Mouse (Mus musculus) neural tube, embryonic 11.5 days (tissue): ENCODE data around the gene Dohh. TPM values are rescaled to one million over a fixed set of nuclear protein-coding genes. Genes with fewer than 3 reads are reported as not detected.

Source experiments
- ATAC-seq: fragments of 200-750 bp; cut with Nextera tagmentation; 2 replicates; pipeline ENCODE4 v1.8.0; 2017; ENCODE audit warnings: moderate number of reproducible peaks, mild to moderate bottlenecking, moderate TSS enrichment, moderate library complexity; ENCODE audit not compliant: insufficient read depth, low FRiP score, low TSS enrichment
- DNase-seq: peaks from one replicate; pipeline ENCODE4 v3.0.0-alpha.2; 2015; ENCODE audit warnings: low spot score
- H3K27ac ChIP-seq: fragments of 300-500 bp; sonication (generic); 2 replicates; pipeline ENCODE4 v1.5.1; 2014; ENCODE audit warnings: low read depth, mild to moderate bottlenecking, low read length
- H3K27me3 ChIP-seq: fragments of 300-500 bp; sonication (generic); 2 replicates; pipeline ENCODE4 v1.6.1; 2014; ENCODE audit warnings: mild to moderate bottlenecking, low read length, mixed read lengths; ENCODE audit not compliant: control insufficient read depth, insufficient read depth
- H3K36me3 ChIP-seq: fragments of 300-500 bp; sonication (generic); 2 replicates; pipeline ENCODE4 v1.6.1; 2014; ENCODE audit warnings: mild to moderate bottlenecking, low read length, moderate library complexity, mixed read lengths; ENCODE audit not compliant: control insufficient read depth, insufficient read depth
- H3K4me1 ChIP-seq: fragments of 300-500 bp; sonication (generic); 2 replicates; pipeline ENCODE4 v1.6.1; 2014; ENCODE audit warnings: low read length, mixed read lengths; ENCODE audit not compliant: control insufficient read depth, insufficient read depth
- H3K4me2 ChIP-seq: fragments of 300-500 bp; sonication (generic); 2 replicates; pipeline ENCODE4 v1.6.1; 2014; ENCODE audit warnings: low read depth, mild to moderate bottlenecking, moderate library complexity
- H3K4me3 ChIP-seq: fragments of 300-500 bp; sonication (generic); 2 replicates; pipeline ENCODE4 v1.5.1; 2014; ENCODE audit warnings: low read depth, low read length
- H3K9ac ChIP-seq: fragments of 300-500 bp; sonication (generic); 2 replicates; pipeline ENCODE4 v1.6.1; 2014; ENCODE audit warnings: mild to moderate bottlenecking, low read length
- H3K9me3 ChIP-seq: fragments of 300-500 bp; sonication (generic); 2 replicates; pipeline ENCODE4 v1.6.1; 2016; ENCODE audit warnings: low read length; ENCODE audit not compliant: control insufficient read depth
- WGBS: fragments of 180-500 bp; shearing (Covaris S2); extraction: QIAGEN DNeasy Blood & Tissue Kit; methylation state at CpG from one replicate; pipeline ENCODE4 v1.1.7; 2014; 5-methylcytosine and 5-hydroxymethylcytosine counted together
- microRNA-seq: library from miRNA; unstranded; fragments of <30 nt; microRNA quantifications from one replicate; pipeline ENCODE4, GENCODE M21; 2016
- polyA plus RNA-seq: library from polyadenylated mRNA; unstranded; fragments of >200 nt; fragmentation: Nextera tagmentation; extraction: Ambion mirVana; gene quantifications from 2 replicates; pipeline ENCODE4 v1.2.1, GENCODE M21; 2014

Gene Dohh
- polyA plus RNA-seq, 1 experiment from 2014 or later, result 76.1 TPM

DNA sequence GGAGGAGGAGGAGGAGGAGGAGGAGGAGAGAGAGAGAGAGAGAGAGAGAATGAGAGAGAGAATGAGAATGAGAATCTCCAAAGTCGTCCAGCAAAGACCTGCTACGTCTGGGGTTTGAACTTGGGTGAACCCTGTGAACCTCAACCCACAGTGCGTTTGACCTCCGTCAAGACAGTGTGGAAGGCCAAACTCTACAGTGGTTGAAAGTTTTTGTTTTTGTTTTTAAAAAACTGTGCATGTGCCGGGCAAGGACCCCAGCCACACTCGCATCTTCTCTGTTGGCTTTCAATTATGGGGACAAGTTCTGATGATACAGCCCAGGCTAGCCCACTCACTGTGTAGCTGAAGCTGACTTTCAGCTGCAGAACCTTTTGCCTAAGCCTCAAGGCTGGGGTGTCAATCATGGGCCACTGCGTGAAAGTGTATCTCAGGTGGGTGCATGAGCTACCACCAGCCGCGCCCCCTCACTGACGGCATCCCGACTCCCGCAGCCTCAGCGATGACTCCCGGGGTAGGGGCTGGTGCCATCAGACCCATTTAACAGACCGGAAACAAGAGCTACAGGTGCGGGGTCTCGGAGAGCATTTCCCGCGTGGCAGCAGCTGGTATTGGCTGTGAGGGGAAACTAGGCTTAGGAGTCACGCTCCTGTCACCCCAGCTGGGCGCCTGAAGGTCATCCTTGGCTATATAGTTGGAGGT is 48.1 kb downstream of the Dohh start:
- Histone ChIP-seq H3K9ac (no peak overlapping the region), H3K9me3 (no peaks in the 10 kb centered on the region), H3K4me2 (no peak overlapping the region), H3K36me3 (no peaks in the 10 kb centered on the region), H3K27me3 (peaks cover 28% of the 10 kb centered on the region), H3K4me3 (peak overlapping the region; percentile 1; the same call in 1 of the 2 replicates), H3K27ac (0 out of 2 replicates have a peak overlapping the region, but pooled peaks have one; percentile 6), H3K4me1 (peaks cover 6% of the 10 kb centered on the region; the same call in 1 of the 2 replicates)
- no peak for DNase-seq
- 0 out of 2 replicates have a peak, but pooled peaks have one; percentile 2 for ATAC-seq
- 64% methylated on average over 21 of the region's 21 CpGs for WGBS

- peak overlapping the region; percentile 25 for H3K4me2 ChIP-seq
- peak; percentile 89 for DNase-seq
- peaks cover 22% of the 10 kb centered on the region for H3K27me3 ChIP-seq
- peak; percentile 89 for ATAC-seq
- WGBS, result 5% methylated on average over 17 of the region's 17 CpGs
- no peaks in the 10 kb centered on the region for H3K36me3 ChIP-seq
- H3K9me3 ChIP-seq, result no peaks in the 10 kb centered on the region
- H3K4me3 ChIP-seq, result no peak overlapping the region; the same call in none of the 2 replicates
- 0 out of 2 replicates have a peak overlapping the region, but pooled peaks have one; percentile 6 for H3K27ac ChIP-seq
- H3K9ac ChIP-seq, result no peak overlapping the region
- peaks cover 6% of the 10 kb centered on the region; the same call in 1 of the 2 replicates for H3K4me1 ChIP-seq
Observed at GRCm38 (mm10) chr10:81432868-81433262, 48.6 kb downstream of the Dohh start.

DNA sequence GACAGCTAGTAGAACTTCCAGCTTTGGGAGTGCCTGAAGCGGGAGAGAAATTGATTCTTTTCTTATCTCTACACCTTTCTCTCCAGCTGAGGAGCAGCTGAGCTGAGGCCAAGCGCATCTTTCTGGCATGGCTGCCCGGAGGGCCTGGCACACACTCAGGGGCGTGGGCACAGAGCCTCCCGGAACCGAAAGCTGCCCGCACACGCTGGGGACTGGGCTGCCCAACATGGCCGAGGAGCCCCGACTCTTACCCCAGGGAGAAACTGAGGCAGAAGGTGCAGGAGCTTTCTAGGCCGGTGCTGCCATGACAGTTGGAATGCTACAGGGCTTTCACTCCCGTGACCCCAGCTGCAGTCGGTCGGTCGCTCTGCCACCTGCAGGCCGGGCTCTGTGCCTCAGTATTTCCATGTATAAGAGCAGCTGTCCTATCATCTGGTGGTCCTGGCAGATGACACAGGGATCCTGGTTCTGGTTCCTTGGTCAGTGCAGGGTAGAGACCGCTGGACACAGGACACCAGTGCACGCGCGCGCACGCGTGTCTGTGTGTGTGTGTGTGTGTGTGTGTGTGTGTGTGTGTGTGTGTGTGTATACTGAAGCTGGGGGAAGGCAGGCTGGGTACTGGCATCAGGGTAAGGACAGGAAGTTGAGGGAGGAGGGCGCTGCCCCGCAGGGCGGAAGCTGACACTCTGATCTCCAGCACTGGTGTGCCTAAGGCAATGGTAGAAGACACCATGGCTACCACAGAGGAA is 49.5 kb downstream of the Dohh start:
- Histone ChIP-seq H3K27me3 (peaks cover 14% of the 10 kb centered on the region), H3K9ac (no peak overlapping the region; the same call in 1 of the 2 replicates), H3K27ac (no peak overlapping the region), H3K4me3 (no peak overlapping the region; the same call in 1 of the 2 replicates), H3K9me3 (no peaks in the 10 kb centered on the region), H3K36me3 (no peaks in the 10 kb centered on the region), H3K4me1 (peaks cover 6% of the 10 kb centered on the region; the same call in 1 of the 2 replicates), H3K4me2 (peak overlapping the region; percentile 25; the same call in 1 of the 2 replicates)
- ATAC-seq, result no peak
- DNase-seq, result peak; percentile 10
- WGBS, result 77% methylated on average over 26 of the region's 26 CpGs

DNA sequence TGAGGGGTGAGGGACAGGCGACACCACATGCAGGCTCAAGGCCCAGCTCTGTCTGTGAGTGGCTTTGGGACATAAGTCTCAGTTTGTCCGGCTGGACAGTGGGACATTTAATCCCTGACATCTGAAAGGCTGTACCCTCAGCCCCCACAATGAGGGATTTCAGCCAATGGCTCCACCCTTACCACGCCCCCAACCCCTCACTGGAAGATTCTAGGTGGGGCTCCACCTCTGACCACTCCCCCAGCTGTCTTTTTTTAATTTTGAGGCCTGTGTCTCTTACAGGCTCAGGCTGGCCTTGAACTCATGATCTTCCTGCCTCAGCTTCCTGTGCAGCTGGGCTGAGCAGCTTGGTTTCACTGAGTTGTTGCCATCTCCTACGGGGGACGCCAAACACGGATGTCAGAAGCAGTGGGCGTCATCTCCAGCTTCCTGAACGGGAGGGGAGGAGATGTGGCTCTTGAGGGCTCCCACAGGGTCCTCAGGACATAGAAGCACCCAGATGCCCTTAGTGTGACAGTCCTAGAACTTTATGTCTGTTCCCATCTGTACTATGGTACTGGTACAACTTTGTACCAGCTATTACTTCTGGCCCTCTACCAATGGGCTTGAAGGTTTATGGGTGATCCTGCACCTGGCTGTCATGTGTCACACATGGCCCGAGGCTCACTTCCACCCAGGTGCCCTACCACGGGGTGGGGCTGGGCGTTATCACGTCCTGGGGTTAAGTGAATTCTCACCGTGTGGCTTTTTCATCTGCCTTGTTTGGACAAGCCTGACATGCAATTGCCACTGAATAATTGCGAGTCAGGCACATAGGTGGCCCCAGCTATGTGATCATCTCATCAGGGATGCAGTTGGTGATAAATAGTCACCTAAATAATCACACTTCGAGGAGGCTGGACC is 50.4 kb downstream of the Dohh start:
- DNase-seq (peak; percentile 12), ATAC-seq (no peak)
- Histone ChIP-seq H3K4me1 (peaks cover 6% of the 10 kb centered on the region; the same call in 1 of the 2 replicates), H3K9me3 (no peaks in the 10 kb centered on the region), H3K27me3 (peaks cover 7% of the 10 kb centered on the region), H3K36me3 (no peaks in the 10 kb centered on the region), H3K4me2 (no peak overlapping the region), H3K9ac (no peak overlapping the region; the same call in 1 of the 2 replicates), H3K27ac (no peak overlapping the region), H3K4me3 (no peak overlapping the region)
- 66% methylated on average over 15 of the region's 15 CpGs for WGBS

DNA sequence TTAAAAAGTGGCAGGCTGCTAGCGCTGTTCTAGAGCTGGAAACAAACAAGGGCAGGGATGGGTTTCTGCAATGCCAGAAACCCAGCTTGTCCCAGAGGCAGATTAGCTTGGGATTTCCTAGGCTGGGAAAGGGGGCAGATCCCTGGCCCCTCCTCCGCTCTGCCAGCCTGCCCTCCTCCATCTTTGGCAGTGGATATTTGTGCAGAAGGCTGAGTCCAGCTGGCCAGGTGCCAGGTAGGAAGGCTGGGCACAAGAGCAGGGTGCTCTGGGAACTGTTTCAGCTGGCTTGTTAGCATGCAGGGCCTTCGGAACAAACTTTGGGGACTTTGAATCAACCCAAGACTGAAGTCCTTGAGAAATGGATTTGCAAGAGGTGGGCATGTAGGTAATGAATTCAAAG is 51.2 kb downstream of the Dohh start:
- no peaks in the 10 kb centered on the region for H3K36me3 ChIP-seq
- no peak overlapping the region; the same call in 1 of the 2 replicates for H3K4me3 ChIP-seq
- H3K27me3 ChIP-seq, result peaks cover 7% of the 10 kb centered on the region
- no peak for DNase-seq
- H3K27ac ChIP-seq, result no peak overlapping the region
- no peaks in the 10 kb centered on the region for H3K9me3 ChIP-seq
- no peak overlapping the region for H3K4me2 ChIP-seq
- ATAC-seq, result no peak
- 77% methylated on average over 3 of the region's 3 CpGs for WGBS
- H3K4me1 ChIP-seq, result 0 out of 2 replicates have a peak, but pooled peaks cover 3% of the 10 kb centered on the region
- no peak overlapping the region for H3K9ac ChIP-seq

Small RNA genes within 50 kb of the gene (microRNA-seq; reads per million reads assigned to microRNA genes)
- 0.78 reads per million for gene Mir1191b
- not detected for gene Mir6913

Other genes starting within 250 kb of the Dohh start
- 7.1 and 8.8 TPM in 2 replicates for gene Zbtb7a, start 249.2 kb upstream of the Dohh start, polyA plus RNA-seq
- 68.3 and 68.4 TPM in 2 replicates for gene Pias4, start 216.5 kb upstream of the Dohh start, polyA plus RNA-seq
- 463 and 504 TPM in 2 replicates for gene Eef2, start 207.8 kb upstream of the Dohh start, polyA plus RNA-seq
- 56.4 and 58.6 TPM in 2 replicates for gene Dapk3, start 201.4 kb upstream of the Dohh start, polyA plus RNA-seq
- not detected in 2 replicates for gene 4930442H23Rik, start 200.6 kb upstream of the Dohh start, polyA plus RNA-seq
- gene Nmrk2, start 182.4 kb upstream of the Dohh start, polyA plus RNA-seq, result 0.12 TPM in 2 replicates
- gene Atcay, start 153.6 kb upstream of the Dohh start, polyA plus RNA-seq, result 21.9 and 24.1 TPM in 2 replicates
- 5.8 and 6.0 TPM in 2 replicates for gene Zfr2, start 151.3 kb upstream of the Dohh start, polyA plus RNA-seq
- 2.0 and 3.0 TPM in 2 replicates for gene Matk, start 131.5 kb upstream of the Dohh start, polyA plus RNA-seq
- gene Mrpl54, start 117.5 kb upstream of the Dohh start, polyA plus RNA-seq, result 178 and 180 TPM in 2 replicates
- gene Apba3, start 117.5 kb upstream of the Dohh start, polyA plus RNA-seq, result 35.3 and 39.0 TPM in 2 replicates
- 2.5 and 2.8 TPM in 2 replicates for gene Tjp3, start 92.8 kb upstream of the Dohh start, polyA plus RNA-seq
- gene Pip5k1c, start 91.5 kb upstream of the Dohh start, polyA plus RNA-seq, result 64.6 and 65.8 TPM in 2 replicates
- 39.4 and 46.2 TPM in 2 replicates for gene Cactin, start 63.3 kb upstream of the Dohh start, polyA plus RNA-seq
- gene Tbxa2r, start 55.7 kb upstream of the Dohh start, polyA plus RNA-seq, result 1.8 and 2.9 TPM in 2 replicates
- not detected in 2 replicates for gene Gipc3, start 41.2 kb upstream of the Dohh start, polyA plus RNA-seq
- gene Hmg20b, start 33.9 kb upstream of the Dohh start, polyA plus RNA-seq, result 104 and 110 TPM in 2 replicates
- gene Mfsd12, start 26.9 kb upstream of the Dohh start, polyA plus RNA-seq, result 5.3 and 5.7 TPM in 2 replicates
- gene 4930404N11Rik, start 18.6 kb upstream of the Dohh start, polyA plus RNA-seq, result 0.20 and 0.50 TPM in 2 replicates
- gene Fzr1, start 5.9 kb upstream of the Dohh start, polyA plus RNA-seq, result 112 and 120 TPM in 2 replicates
- 1.7 and 3.0 TPM in 2 replicates for gene Gm48551, start within 50 bp of the Dohh start, polyA plus RNA-seq
- 0.97 and 1.3 TPM in 2 replicates for gene Gm48552, start 4.6 kb downstream of the Dohh start, polyA plus RNA-seq
- 1.9 and 3.5 TPM in 2 replicates for gene Smim24, start 8.6 kb downstream of the Dohh start, polyA plus RNA-seq
- 16.8 TPM in 2 replicates for gene Nfic, start 71.2 kb downstream of the Dohh start, polyA plus RNA-seq
- gene Celf5, start 98.3 kb downstream of the Dohh start, polyA plus RNA-seq, result 10.6 and 11.1 TPM in 2 replicates
- 66.2 and 74.2 TPM in 2 replicates for gene Ncln, start 112.0 kb downstream of the Dohh start, polyA plus RNA-seq
- 0.45 and 0.58 TPM in 2 replicates for gene S1pr4, start 115.7 kb downstream of the Dohh start, polyA plus RNA-seq
- 0.41 TPM in 2 replicates for gene Gna15, start 139.8 kb downstream of the Dohh start, polyA plus RNA-seq
- 74.6 and 78.8 TPM in 2 replicates for gene Gna11, start 160.8 kb downstream of the Dohh start, polyA plus RNA-seq
- gene Aes, start 175.1 kb downstream of the Dohh start, polyA plus RNA-seq, result 266 and 278 TPM in 2 replicates
- gene Tle2, start 190.1 kb downstream of the Dohh start, polyA plus RNA-seq, result 7.0 and 7.3 TPM in 2 replicates
- 6.4 and 7.0 TPM in 2 replicates for gene Tle6, start 216.6 kb downstream of the Dohh start, polyA plus RNA-seq
- gene BC025920, start 221.8 kb downstream of the Dohh start, polyA plus RNA-seq, result 0.43 and 0.80 TPM in 2 replicates
- gene Sirt6, start 243.4 kb downstream of the Dohh start, polyA plus RNA-seq, result 45.7 and 46.6 TPM in 2 replicates
- gene Ankrd24, start 244.1 kb downstream of the Dohh start, polyA plus RNA-seq, result 4.0 and 4.6 TPM in 2 replicates